Mouse (Mus musculus): ENCODE measurements around the gene Zc3h12a.

DNA sequence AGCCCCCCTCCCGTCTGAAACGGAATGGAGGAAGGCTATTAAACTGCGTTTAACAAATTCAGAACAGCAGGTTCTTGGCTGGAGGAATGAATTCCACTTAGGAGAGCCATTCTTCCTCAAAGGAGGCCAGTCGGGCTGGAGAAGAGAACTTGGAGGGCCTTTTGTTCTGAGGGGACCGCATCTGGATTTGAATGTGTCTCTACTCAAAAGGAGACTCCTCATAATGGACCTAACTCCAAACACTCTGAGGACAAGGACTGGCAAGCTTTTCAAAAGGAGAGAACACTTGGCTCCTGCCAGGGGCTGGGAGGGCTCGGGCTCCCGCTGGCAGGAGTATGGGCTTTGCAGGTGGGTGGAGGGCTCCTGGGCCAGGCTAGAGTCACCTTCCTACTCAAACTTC lies 17.0 kb upstream of the Zc3h12a start:
- TF ChIP-seq CTCF (conservative IDR thresholded peaks at IDR 0.05; ENCODE audit: insufficient read depth, insufficient read length, low read depth, low read length) = no peak
- TF ChIP-seq POLR2A (IDR thresholded peaks at IDR 0.05; ENCODE audit: low read depth, low read length) = no peak

Measured in kidney, adult 2 months (tissue).